Mouse (Mus musculus): ENCODE data around the gene Lrrc8a. TPM values are rescaled to one million over a fixed set of nuclear protein-coding genes. Genes with fewer than 3 reads are reported as not detected.

The Lrrc8a gene
- polyA plus RNA-seq, 1 experiment, result 45.4 TPM

- Histone ChIP-seq H3K36me3 (ENCODE audit: control insufficient read depth, insufficient read depth, low read length) (peaks cover 2% of the 10 kb centered on the region), H3K27me3 (replicated peaks; ENCODE audit: control insufficient read depth, insufficient read depth, low read length) (no peaks in the 10 kb centered on the region), H3K27ac (ENCODE audit: insufficient read depth, low read depth, low read length) (no peak overlapping the region), H3K4me3 (ENCODE audit: insufficient read depth, low read depth, low read length) (no peak overlapping the region), H3K4me1 (ENCODE audit: control insufficient read depth, insufficient read depth, low read length) (no peaks in the 10 kb centered on the region)
- no peak for DNase-seq
- no peak for TF ChIP-seq CTCF (conservative IDR thresholded peaks at IDR 0.05; ENCODE audit: insufficient read depth, insufficient read length, low read depth, low read length)
- no peak for TF ChIP-seq POLR2A (IDR thresholded peaks at IDR 0.05; ENCODE audit: low read depth, low read length)
- 94% methylated on average over 7 of the region's 7 CpGs for WGBS
Measured at GRCm38 (mm10) chr2:30306087-30306486, 68.6 kb downstream of the Lrrc8a start.

DNA sequence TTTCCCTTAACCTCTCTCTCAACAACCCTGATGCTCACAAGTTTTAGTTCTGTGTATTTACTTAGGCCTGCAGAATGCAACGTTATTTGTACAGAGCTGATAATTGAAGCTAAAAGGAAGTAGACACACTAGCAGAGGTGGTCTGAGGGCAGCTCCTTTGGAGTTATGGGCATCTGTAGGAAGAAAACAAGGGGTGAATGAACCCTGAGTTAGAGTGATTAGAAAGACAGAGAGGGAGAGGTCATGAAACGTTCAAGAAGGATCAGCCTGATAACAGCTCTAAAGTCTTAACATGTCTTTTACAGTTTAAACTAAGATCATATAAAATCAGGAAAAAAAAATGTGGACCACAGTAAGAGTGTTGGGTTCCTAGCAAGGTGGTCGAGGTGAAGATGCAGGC, 71.8 kb downstream of the Lrrc8a start:
- TF ChIP-seq POLR2A (IDR thresholded peaks at IDR 0.05; ENCODE audit: low read depth, low read length) (no peak), CTCF (conservative IDR thresholded peaks at IDR 0.05; ENCODE audit: insufficient read depth, insufficient read length, low read depth, low read length) (no peak)
- Histone ChIP-seq H3K4me3 (ENCODE audit: insufficient read depth, low read depth, low read length) (no peak overlapping the region), H3K27ac (ENCODE audit: insufficient read depth, low read depth, low read length) (no peak overlapping the region), H3K4me1 (ENCODE audit: control insufficient read depth, insufficient read depth, low read length) (no peaks in the 10 kb centered on the region), H3K27me3 (replicated peaks; ENCODE audit: control insufficient read depth, insufficient read depth, low read length) (no peaks in the 10 kb centered on the region), H3K36me3 (ENCODE audit: control insufficient read depth, insufficient read depth, low read length) (peaks cover 8% of the 10 kb centered on the region)
- DNase-seq, result no peak
- WGBS, result 84% methylated on average over 3 of the region's 3 CpGs

DNA sequence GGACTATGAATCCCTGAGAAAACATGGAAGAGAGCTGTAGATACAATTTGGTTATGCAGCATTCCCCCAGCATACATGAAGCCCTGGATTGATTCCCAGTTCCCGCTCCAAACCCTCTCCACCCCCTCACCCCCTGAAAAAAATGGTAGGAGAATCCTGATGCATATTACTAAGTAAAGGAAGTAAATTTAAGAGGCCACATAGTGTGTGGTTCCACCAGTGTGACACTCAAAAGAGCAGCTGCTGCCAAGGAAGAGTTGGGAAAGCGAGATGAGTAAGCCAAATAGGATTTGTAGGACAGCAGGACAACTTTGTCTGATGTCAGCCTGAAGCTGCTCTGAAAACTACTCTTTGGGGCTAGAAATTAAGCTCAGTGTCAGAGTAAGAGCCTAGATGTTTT, 74.0 kb downstream of the Lrrc8a start:
- DNase-seq, result no peak
- Histone ChIP-seq H3K27me3 (replicated peaks; ENCODE audit: control insufficient read depth, insufficient read depth, low read length) (no peaks in the 10 kb centered on the region), H3K4me1 (ENCODE audit: control insufficient read depth, insufficient read depth, low read length) (no peaks in the 10 kb centered on the region), H3K36me3 (ENCODE audit: control insufficient read depth, insufficient read depth, low read length) (peaks cover 11% of the 10 kb centered on the region), H3K27ac (ENCODE audit: insufficient read depth, low read depth, low read length) (no peak overlapping the region), H3K4me3 (ENCODE audit: insufficient read depth, low read depth, low read length) (no peak overlapping the region)
- no peak for TF ChIP-seq POLR2A (IDR thresholded peaks at IDR 0.05; ENCODE audit: low read depth, low read length)
- 95% methylated on average over 2 of the region's 2 CpGs for WGBS

Other genes with a start within 250 kb of the Lrrc8a start
- gene Wdr34, start 188.8 kb upstream of the Lrrc8a start, polyA plus RNA-seq (2012; rRNA removed), result 32.0 and 37.8 TPM in 2 replicates
- gene Set, start 180.3 kb upstream of the Lrrc8a start, polyA plus RNA-seq (2012; rRNA removed), result 30.4 and 37.4 TPM in 2 replicates
- 4.7 and 4.8 TPM in 2 replicates for gene Pkn3, start 160.0 kb upstream of the Lrrc8a start, polyA plus RNA-seq (2012; rRNA removed)
- 49.0 and 69.1 TPM in 2 replicates for gene Zdhhc12, start 144.1 kb upstream of the Lrrc8a start, polyA plus RNA-seq (2012; rRNA removed)
- 45.8 and 59.5 TPM in 2 replicates for gene Zer1, start 113.1 kb upstream of the Lrrc8a start, polyA plus RNA-seq (2012; rRNA removed)
- 156 and 161 TPM in 2 replicates for gene Tbc1d13, start 104.0 kb upstream of the Lrrc8a start, polyA plus RNA-seq (2012; rRNA removed)
- gene Endog, start 66.2 kb upstream of the Lrrc8a start, polyA plus RNA-seq (2012; rRNA removed), result 78.0 and 98.0 TPM in 2 replicates
- gene Spout1, start 59.3 kb upstream of the Lrrc8a start, polyA plus RNA-seq (2012; rRNA removed), result 22.8 and 23.6 TPM in 2 replicates
- 71.6 and 88.3 TPM in 2 replicates for gene Kyat1, start 31.9 kb upstream of the Lrrc8a start, polyA plus RNA-seq (2012; rRNA removed)
- 6.4 and 12.7 TPM in 2 replicates for gene Gm28035, start 2.9 kb downstream of the Lrrc8a start, polyA plus RNA-seq (2012; rRNA removed)
- gene Phyhd1, start 28.5 kb downstream of the Lrrc8a start, polyA plus RNA-seq (2012; rRNA removed), result 117 and 130 TPM in 2 replicates
- gene Gm28038, start 43.3 kb downstream of the Lrrc8a start, polyA plus RNA-seq (2012; rRNA removed), result not detected in 2 replicates
- gene Dolk, start 48.6 kb downstream of the Lrrc8a start, polyA plus RNA-seq (2012; rRNA removed), result 29.6 and 32.4 TPM in 2 replicates
- gene Nup188, start 48.7 kb downstream of the Lrrc8a start, polyA plus RNA-seq (2012; rRNA removed), result 17.5 and 18.7 TPM in 2 replicates
- gene Sh3glb2, start 121.6 kb downstream of the Lrrc8a start, polyA plus RNA-seq (2012; rRNA removed), result 84.6 and 132 TPM in 2 replicates
- gene Miga2, start 126.5 kb downstream of the Lrrc8a start, polyA plus RNA-seq (2012; rRNA removed), result 46.8 and 53.3 TPM in 2 replicates
- gene Dolpp1, start 154.5 kb downstream of the Lrrc8a start, polyA plus RNA-seq (2012; rRNA removed), result 30.6 and 36.4 TPM in 2 replicates
- gene Crat, start 178.1 kb downstream of the Lrrc8a start, polyA plus RNA-seq (2012; rRNA removed), result 214 and 254 TPM in 2 replicates
- gene Ptpa, start 178.3 kb downstream of the Lrrc8a start, polyA plus RNA-seq (2012; rRNA removed), result 132 and 176 TPM in 2 replicates
- 9.9 and 16.1 TPM in 2 replicates for gene Ier5l, start 236.5 kb downstream of the Lrrc8a start, polyA plus RNA-seq (2012; rRNA removed)

All from kidney, adult 2 months (tissue).